Mouse (Mus musculus) activated CD4-positive, CD25-positive, alpha-beta regulatory T cell, adult 4 months (primary cell): Measurements from ENCODE around the gene Pex12. TPM values are rescaled to one million over a fixed set of nuclear protein-coding genes. Genes with fewer than 3 reads are reported as not detected.
A peak's percentile ranks its signal among the peaks of the same experiment; 100 is the strongest.
"Not testable (repeated sequence)": the region's sequence is repeated elsewhere in the genome, so short reads cannot be mapped to it uniquely, and the experiment has no call there.

Source experiments
- ATAC-seq: one replicate; pipeline ENCODE4 v1.8.0; 2017
- polyA plus RNA-seq, 2 experiments: library from polyadenylated mRNA; unstranded; fragments of 100-300 nt; shearing (Covaris generic); gene quantifications; one replicate each; pipeline ENCODE4 v1.2.1; 2017

Gene Pex12
- polyA plus RNA-seq, 2 experiments from 2014 or later: 12.2 to 16.4 TPM

DNA sequence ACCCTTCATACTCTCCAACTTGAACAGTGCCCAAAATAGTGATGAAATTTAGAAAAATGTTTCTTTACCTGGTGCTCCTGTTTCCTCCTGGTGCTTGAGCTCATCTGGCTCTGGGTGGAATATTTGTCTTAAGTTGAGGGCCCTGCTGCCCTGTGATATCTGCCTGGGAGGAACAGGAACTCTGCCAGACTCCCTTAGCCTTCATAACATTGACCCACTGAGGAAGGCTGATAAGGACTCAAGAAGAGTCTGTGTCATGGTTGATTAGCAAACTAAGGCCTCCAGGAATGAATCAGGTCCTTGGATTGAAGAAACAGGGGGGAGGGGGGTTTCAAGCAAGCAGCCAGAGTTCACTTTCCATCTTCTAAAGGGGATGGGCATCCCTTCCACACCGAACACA lies 15.8 kb downstream of the Pex12 start, which contains the start of gene Slfn14:
TSS of gene Slfn14 (minus strand) at position 161 of the 400 bp plus-strand sequence.
- no peak for ATAC-seq

DNA sequence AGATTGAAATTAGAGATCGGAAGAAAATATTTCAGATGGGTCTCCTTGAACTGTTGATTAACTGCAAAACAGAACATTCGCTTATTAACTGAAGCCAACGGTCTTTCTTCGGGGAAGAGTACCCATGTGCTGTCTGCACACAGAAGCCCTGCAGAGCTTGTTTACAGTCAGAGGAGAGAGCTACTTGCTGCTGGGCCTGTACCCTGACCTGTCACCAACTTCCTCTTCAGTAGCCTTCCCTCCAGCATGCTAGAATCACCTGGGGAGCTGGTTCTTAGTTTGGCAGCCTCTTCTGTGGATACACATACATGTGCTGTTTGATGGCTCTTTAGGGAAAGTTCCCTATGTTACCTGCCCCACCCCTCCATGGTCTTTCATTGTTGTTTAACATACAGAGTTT lies 16.8 kb downstream of the Pex12 start:
- ATAC-seq: no peak

DNA sequence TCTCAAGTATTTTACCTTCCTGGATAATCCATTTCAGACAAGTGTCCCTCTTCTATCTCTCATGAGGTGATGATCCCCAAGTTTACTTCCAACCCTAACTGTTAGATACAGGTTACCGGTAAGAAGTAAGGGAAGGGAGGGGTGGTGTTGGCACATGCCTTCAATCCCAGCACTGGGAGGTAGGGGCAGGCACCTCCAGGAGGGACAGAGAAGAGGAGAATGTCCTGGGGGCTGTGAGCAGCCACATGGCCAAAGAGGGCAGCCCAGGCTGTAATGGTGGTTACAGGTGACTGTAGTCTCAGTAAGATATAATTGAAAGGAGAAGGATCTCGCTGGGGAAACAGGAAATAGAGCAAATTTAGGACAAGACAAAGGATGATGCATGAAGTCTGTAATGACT lies 20.3 kb downstream of the Pex12 start:
- no peak for ATAC-seq

DNA sequence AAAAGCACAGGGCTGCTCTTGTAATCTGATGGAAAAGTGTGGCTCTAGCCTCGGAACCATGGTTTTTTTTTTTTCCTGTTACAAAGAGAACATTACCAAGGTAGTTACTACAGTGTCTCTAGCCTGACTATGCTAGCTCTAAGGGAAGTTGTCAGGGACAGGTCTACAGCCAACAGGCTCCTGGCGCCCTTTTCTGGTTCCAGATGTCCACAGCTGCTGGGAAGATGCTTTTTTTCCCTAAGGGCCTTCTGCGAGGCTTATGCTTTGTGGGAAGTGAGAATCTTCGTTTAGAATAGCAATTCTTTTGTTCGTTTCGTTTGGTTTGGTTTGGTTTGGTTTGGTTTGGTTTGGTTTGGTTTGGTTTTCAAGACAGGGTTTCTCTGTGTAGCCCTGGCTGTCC lies 22.7 kb downstream of the Pex12 start:
- no peak for ATAC-seq

DNA sequence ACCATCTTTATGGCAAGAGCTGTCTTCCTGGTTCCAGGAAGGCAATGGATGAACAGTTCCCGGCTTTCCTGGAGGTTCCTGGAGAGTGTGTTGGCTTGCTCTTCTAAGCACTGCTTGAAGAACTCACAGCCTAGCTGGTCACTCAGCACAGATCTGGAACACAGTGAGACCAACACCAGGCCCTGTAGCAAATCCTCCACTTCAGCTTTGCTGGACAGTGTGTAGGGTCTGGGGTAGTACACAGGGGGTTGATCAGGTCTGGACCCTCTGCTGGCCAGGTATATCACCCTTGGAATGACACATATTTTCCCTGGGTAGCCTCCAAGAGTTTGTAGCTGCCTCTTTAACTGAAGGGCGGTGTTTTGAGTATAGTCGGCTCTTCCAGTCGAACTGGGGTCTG lies 23.4 kb downstream of the Pex12 start:
- ATAC-seq: no peak

DNA sequence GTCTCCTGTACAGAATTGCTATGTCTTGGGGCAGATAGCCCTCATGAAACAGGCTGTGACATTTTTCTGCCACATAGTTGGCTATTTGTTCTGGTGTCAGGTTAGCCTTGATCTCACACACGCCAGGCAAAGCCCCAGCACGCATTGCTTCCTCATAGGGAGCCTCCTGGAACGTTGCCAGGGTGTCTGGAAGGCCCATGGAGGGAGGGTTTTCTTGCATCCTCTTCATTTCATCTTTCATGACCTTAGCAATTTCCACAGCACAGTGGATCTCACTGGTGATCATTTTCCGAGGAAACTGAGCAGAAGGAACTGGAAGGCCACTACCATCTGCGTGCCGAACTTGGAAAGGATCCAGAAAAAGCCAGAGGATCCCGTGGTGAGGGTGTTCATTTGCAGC lies 26.1 kb downstream of the Pex12 start:
- ATAC-seq: no peak

DNA sequence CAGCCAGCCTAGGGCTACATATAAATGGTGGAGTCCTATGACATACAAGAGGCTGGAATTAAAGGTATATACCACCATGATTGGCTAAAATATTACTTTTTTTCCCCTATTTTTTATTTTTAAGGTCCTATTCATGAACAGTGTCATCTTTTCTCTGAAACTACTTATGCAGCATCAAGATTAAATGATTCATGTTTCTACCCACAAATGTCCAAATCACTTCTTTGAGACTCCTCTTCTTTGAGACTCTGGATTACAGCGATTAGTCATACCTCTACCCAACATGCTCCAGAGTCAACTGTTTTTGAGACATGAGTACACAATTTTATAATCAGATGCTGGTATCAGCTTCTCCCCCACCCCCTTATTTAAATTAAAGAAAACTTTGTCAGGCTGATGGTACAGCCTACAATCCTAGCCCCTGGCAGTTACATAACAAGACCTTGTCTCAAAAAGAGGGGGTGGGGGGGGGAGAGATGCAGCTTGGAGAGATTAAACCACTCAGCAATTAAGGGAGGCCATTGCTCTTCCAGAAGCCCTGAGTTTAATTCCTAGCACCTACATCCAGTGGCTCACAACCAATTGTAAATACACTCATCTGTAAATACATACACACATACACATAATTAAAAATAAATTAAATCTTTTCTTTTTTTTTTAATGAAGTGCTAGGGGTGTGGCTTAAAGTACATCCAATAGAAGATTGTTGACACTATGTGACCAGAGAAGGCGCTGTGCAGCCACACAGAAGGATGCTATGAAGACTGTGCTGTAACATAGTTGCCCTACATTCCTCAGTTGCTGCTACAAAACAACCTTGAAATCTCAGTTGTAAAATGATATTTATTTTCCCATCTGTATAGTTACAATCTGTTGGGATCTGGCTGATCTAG lies 30.2 kb downstream of the Pex12 start:
- ATAC-seq: peak; percentile 37

DNA sequence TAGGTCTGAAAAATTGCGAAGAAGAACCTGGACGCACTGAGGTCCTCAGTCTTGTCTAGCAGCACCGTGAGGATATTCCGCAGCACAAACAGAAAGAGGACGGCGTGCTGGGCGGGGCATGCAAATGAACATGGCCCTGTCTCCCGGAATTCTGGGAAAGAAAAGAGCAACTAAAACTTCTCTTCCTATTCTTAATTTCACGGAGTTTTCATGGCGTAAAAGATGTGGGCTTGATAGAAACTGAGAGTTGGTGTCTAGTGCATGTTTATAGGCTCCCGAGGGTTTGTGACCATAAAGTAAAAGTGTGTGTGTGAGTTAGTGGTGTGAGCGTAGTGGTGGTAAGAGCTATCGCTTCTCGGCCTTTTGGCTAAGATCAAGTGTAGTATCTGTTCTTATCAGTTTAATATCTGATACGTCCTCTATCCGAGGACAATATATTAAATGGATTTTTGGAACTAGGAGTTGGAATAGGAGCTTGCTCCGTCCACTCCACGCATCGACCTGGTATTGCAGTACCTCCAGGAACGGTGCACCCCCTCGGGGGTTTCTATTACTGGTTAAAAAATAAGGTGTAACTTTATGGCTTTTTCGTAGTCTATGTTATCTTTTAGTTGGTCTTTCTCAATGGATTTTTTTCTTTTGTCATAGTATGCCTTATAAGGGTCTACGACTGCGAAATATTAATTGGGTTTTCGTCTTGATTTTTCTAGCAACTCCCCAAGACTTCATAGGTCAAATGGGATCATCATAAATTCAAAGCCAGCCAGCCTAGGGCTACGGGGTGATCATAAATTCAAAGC lies 31.0 kb downstream of the Pex12 start:
- ATAC-seq: peak; percentile 67

DNA sequence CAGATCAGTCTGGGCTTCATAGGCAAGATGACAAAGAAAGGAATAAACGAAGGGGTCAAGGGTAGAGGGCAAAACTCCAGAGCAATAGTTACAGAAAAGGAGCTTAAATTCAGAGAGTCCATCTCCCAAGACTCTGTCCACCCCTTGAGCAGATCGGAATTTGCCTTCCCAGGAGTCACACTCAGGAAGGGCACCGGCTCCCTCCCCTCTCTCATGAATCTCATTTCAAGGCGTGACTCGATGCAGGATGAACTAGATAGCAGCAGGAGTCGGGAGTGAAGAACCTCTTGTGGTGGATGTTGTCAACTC lies 31.6 kb downstream of the Pex12 start:
- ATAC-seq: no peak

DNA sequence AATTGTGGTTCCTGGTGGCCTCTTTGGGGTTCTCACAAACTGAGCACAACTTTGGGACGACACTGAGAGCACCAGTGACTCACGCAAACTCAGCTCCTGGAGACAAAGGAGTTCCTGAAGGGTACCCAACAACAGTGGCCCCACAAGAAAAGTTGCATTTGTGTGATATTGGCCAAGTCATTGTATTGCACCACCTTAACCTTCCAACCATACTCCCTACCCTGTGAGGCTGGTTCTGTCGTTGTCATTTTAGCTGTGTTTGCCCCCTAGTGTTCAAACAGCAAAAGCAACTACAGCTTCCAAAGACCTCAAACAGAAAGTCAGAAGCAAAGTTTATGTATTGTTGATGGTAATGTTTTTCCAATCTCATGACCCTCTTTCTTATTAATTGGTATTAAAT lies 39.2 kb downstream of the Pex12 start:
- peak; percentile 46 for ATAC-seq

DNA sequence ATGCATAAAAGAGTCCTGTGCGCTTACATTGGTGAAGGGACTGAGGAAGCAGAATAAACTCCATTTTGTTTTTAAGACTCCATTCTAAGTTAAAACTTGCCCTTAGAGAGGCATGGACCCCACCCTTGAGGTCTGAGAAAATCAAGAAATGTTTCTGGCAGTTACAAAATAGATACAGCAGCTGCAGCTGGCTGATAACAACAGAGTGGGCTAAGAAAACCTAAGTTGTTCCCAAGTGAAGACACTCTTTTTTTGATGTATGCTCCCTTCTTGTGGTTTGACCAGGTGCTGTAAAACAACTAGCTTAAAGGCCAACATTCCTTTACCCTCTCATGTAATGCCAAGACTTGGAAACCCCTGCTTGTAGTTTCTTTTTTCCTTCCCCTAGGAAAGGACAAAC lies 39.7 kb downstream of the Pex12 start:
- no peak for ATAC-seq

DNA sequence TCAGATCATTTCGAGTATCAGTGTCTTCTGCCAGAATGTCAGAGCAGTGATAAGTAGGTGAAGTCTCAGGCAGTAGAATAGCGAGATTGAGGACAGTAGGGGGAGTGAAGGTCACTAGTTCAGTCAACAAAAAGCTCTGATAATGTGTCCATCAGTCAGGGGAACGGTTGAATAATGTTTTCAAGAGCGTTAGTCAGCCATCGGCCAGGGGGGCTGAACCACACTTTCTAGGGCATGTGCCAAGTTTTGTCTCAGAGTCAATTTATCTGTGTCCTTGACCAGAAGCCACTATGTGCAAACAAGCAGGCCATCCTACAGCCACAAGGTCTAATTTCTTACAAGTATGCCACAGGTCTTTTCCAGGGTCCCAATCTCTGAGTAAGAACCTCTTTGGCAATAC lies 45.2 kb downstream of the Pex12 start:
- ATAC-seq: not testable (repeated sequence)

Other genes starting within 250 kb of the Pex12 start
- gene Slfn2, start 237.5 kb downstream of the Pex12 start, polyA plus RNA-seq: 100 to 1,000 TPM; 893 to 932 TPM
- 100 to 1,000 TPM; 280 to 284 TPM for gene Slfn1, start 185.7 kb downstream of the Pex12 start, polyA plus RNA-seq
- under 1 TPM; 0.19 to 0.44 TPM for gene Slfn4, start 127.4 kb downstream of the Pex12 start, polyA plus RNA-seq
- gene Slfn3, start 111.3 kb downstream of the Pex12 start, polyA plus RNA-seq: 1 to 10 TPM; 4.1 to 4.6 TPM
- not detected for gene Slfn14, start 15.9 kb downstream of the Pex12 start, polyA plus RNA-seq
- gene Ap2b1, start 3.6 kb downstream of the Pex12 start, polyA plus RNA-seq: 10 to 100 TPM; 51.1 to 58.1 TPM
- not detected for gene Rasl10b, start 106.6 kb upstream of the Pex12 start, polyA plus RNA-seq
- gene Gas2l2, start 126.9 kb upstream of the Pex12 start, polyA plus RNA-seq: not detected
- under 1 TPM; 0.71 to 0.92 TPM for gene 1700020L24Rik, start 135.1 kb upstream of the Pex12 start, polyA plus RNA-seq
- not detected for gene Mmp28, start 160.5 kb upstream of the Pex12 start, polyA plus RNA-seq
- 10 to 100 TPM; 10.8 to 12.5 TPM for gene Taf15, start 170.5 kb upstream of the Pex12 start, polyA plus RNA-seq
- under 1 TPM; 0.25 to 0.46 TPM for gene Heatr9, start 219.6 kb upstream of the Pex12 start, polyA plus RNA-seq
- 100 to 1,000 TPM; 462 to 551 TPM for gene Ccl5, start 227.9 kb upstream of the Pex12 start, polyA plus RNA-seq